Mouse (Mus musculus): ENCODE measurements around the gene Sergef. TPM values are rescaled to one million over a fixed set of nuclear protein-coding genes. Genes with fewer than 3 reads are reported as not detected.
A peak's percentile ranks its signal among the peaks of the same experiment; 100 is the strongest.

The Sergef gene
- polyA plus RNA-seq, 1 experiment, result 38.7 TPM

- peaks cover 20% of the 10 kb centered on the region; the same call in 1 of the 2 replicates for H3K4me1 ChIP-seq (ENCODE audit: control insufficient read depth, insufficient read depth, low read length)
- H3K4me3 ChIP-seq (replicated peaks; ENCODE audit: insufficient read depth, low read depth, low read length), result no peak overlapping the region
- 95% methylated on average over 8 of the region's 8 CpGs for WGBS
- H3K27me3 ChIP-seq (ENCODE audit: control insufficient read depth, insufficient read depth, low read length), result no peaks in the 10 kb centered on the region
- no peak overlapping the region for H3K27ac ChIP-seq (ENCODE audit: insufficient read depth, low read length)
- TF ChIP-seq POLR2A (IDR thresholded peaks at IDR 0.05; ENCODE audit: borderline replicate concordance, insufficient read depth, low read length), result no peak
- DNase-seq, result peak in 1 of 2 experiments; percentile 9
These were observed 73.1 kb downstream of the Sergef start for GRCm38 (mm10) chr7:46566318-46567007.

- Histone ChIP-seq H3K27me3 (ENCODE audit: control insufficient read depth, insufficient read depth, low read length) (no peaks in the 10 kb centered on the region), H3K27ac (ENCODE audit: insufficient read depth, low read length) (no peak overlapping the region), H3K4me3 (replicated peaks; ENCODE audit: insufficient read depth, low read depth, low read length) (no peak overlapping the region), H3K4me1 (ENCODE audit: control insufficient read depth, insufficient read depth, low read length) (peaks cover 29% of the 10 kb centered on the region)
- DNase-seq, result no peak
- WGBS, result 98% methylated on average over 7 of the region's 7 CpGs
- TF ChIP-seq CTCF (IDR thresholded peaks at IDR 0.05; ENCODE audit: borderline replicate concordance, insufficient read depth, low read depth, low read length) (peak; percentile 26; the same call in 1 of the 2 replicates), POLR2A (IDR thresholded peaks at IDR 0.05; ENCODE audit: borderline replicate concordance, insufficient read depth, low read length) (no peak)
These were observed 74.2 kb downstream of the Sergef start for GRCm38 (mm10) chr7:46565374-46565773.

- no peak overlapping the region for H3K27ac ChIP-seq (ENCODE audit: insufficient read depth, low read length)
- no peak for TF ChIP-seq POLR2A (IDR thresholded peaks at IDR 0.05; ENCODE audit: borderline replicate concordance, insufficient read depth, low read length)
- peak; percentile 30; the same call in 1 of the 2 replicates for TF ChIP-seq CTCF (IDR thresholded peaks at IDR 0.05; ENCODE audit: borderline replicate concordance, insufficient read depth, low read depth, low read length)
- no peaks in the 10 kb centered on the region for H3K27me3 ChIP-seq (ENCODE audit: control insufficient read depth, insufficient read depth, low read length)
- H3K4me3 ChIP-seq (replicated peaks; ENCODE audit: insufficient read depth, low read depth, low read length), result no peak overlapping the region
- peaks cover 39% of the 10 kb centered on the region for H3K4me1 ChIP-seq (ENCODE audit: control insufficient read depth, insufficient read depth, low read length)
- DNase-seq, result no peak
These were observed 75.8 kb downstream of the Sergef start for GRCm38 (mm10) chr7:46563801-46564200.

- peaks cover 68% of the 10 kb centered on the region for H3K4me1 ChIP-seq (ENCODE audit: control insufficient read depth, insufficient read depth, low read length)
- H3K27me3 ChIP-seq (ENCODE audit: control insufficient read depth, insufficient read depth, low read length), result no peaks in the 10 kb centered on the region
- no peak for DNase-seq
- peak overlapping the region; percentile 87 for H3K27ac ChIP-seq (ENCODE audit: insufficient read depth, low read length)
- WGBS, result 83% methylated on average over 2 of the region's 2 CpGs
- no peak overlapping the region for H3K4me3 ChIP-seq (replicated peaks; ENCODE audit: insufficient read depth, low read depth, low read length)
- TF ChIP-seq CTCF (IDR thresholded peaks at IDR 0.05; ENCODE audit: borderline replicate concordance, insufficient read depth, low read depth, low read length) (no peak), POLR2A (IDR thresholded peaks at IDR 0.05; ENCODE audit: borderline replicate concordance, insufficient read depth, low read length) (no peak)
These were observed 79.5 kb downstream of the Sergef start for GRCm38 (mm10) chr7:46560061-46560460.

GRCm38 (mm10) chr7:46559643-46560042, 80.0 kb downstream of the Sergef start:
- Histone ChIP-seq H3K27me3 (ENCODE audit: control insufficient read depth, insufficient read depth, low read length) (no peaks in the 10 kb centered on the region), H3K27ac (ENCODE audit: insufficient read depth, low read length) (peak overlapping the region; percentile 98), H3K4me3 (replicated peaks; ENCODE audit: insufficient read depth, low read depth, low read length) (no peak overlapping the region), H3K4me1 (ENCODE audit: control insufficient read depth, insufficient read depth, low read length) (peaks cover 72% of the 10 kb centered on the region)
- TF ChIP-seq CTCF (IDR thresholded peaks at IDR 0.05; ENCODE audit: borderline replicate concordance, insufficient read depth, low read depth, low read length), result no peak
- no peak for TF ChIP-seq POLR2A (IDR thresholded peaks at IDR 0.05; ENCODE audit: borderline replicate concordance, insufficient read depth, low read length)
- peak; percentile 83 to 90 for DNase-seq
- WGBS, result 15% methylated on average over 6 of the region's 6 CpGs

- DNase-seq, result no peak
- H3K27me3 ChIP-seq (ENCODE audit: control insufficient read depth, insufficient read depth, low read length), result no peaks in the 10 kb centered on the region
- peak overlapping the region; percentile 98 for H3K27ac ChIP-seq (ENCODE audit: insufficient read depth, low read length)
- peaks cover 78% of the 10 kb centered on the region for H3K4me1 ChIP-seq (ENCODE audit: control insufficient read depth, insufficient read depth, low read length)
- no peak for TF ChIP-seq POLR2A (IDR thresholded peaks at IDR 0.05; ENCODE audit: borderline replicate concordance, insufficient read depth, low read length)
- no peak for TF ChIP-seq CTCF (IDR thresholded peaks at IDR 0.05; ENCODE audit: borderline replicate concordance, insufficient read depth, low read depth, low read length)
- no peak overlapping the region for H3K4me3 ChIP-seq (replicated peaks; ENCODE audit: insufficient read depth, low read depth, low read length)
- 57% methylated on average over 5 of the region's 5 CpGs for WGBS
These were observed 80.6 kb downstream of the Sergef start for GRCm38 (mm10) chr7:46559006-46559405.

- TF ChIP-seq CTCF (IDR thresholded peaks at IDR 0.05; ENCODE audit: borderline replicate concordance, insufficient read depth, low read depth, low read length) (no peak), POLR2A (IDR thresholded peaks at IDR 0.05; ENCODE audit: borderline replicate concordance, insufficient read depth, low read length) (no peak)
- 20% methylated on average over 4 of the region's 4 CpGs for WGBS
- Histone ChIP-seq H3K27me3 (ENCODE audit: control insufficient read depth, insufficient read depth, low read length) (no peaks in the 10 kb centered on the region), H3K27ac (ENCODE audit: insufficient read depth, low read length) (peak overlapping the region; percentile 98), H3K4me3 (replicated peaks; ENCODE audit: insufficient read depth, low read depth, low read length) (no peak overlapping the region), H3K4me1 (ENCODE audit: control insufficient read depth, insufficient read depth, low read length) (peaks cover 84% of the 10 kb centered on the region)
- peak; percentile 81 to 94 for DNase-seq
These were observed 81.6 kb downstream of the Sergef start for GRCm38 (mm10) chr7:46557996-46558395.

- WGBS, result 42% methylated on average over 11 of the region's 11 CpGs
These were observed 82.2 kb downstream of the Sergef start for GRCm38 (mm10) chr7:46557387-46557786.

More at GRCm38 (mm10) chr7:46557387-46557786, 82.2 kb downstream of the Sergef start:
- Histone ChIP-seq H3K27me3 (ENCODE audit: control insufficient read depth, insufficient read depth, low read length) (no peaks in the 10 kb centered on the region), H3K4me1 (ENCODE audit: control insufficient read depth, insufficient read depth, low read length) (peaks cover 79% of the 10 kb centered on the region), H3K27ac (ENCODE audit: insufficient read depth, low read length) (peak overlapping the region; percentile 98), H3K4me3 (replicated peaks; ENCODE audit: insufficient read depth, low read depth, low read length) (no peak overlapping the region)
- DNase-seq, result peak in 1 of 2 experiments; percentile 63
- TF ChIP-seq POLR2A (IDR thresholded peaks at IDR 0.05; ENCODE audit: borderline replicate concordance, insufficient read depth, low read length) (no peak), CTCF (IDR thresholded peaks at IDR 0.05; ENCODE audit: borderline replicate concordance, insufficient read depth, low read depth, low read length) (no peak)
